Mouse (Mus musculus): ENCODE measurements around the gene Inpp5k.

GRCm38 (mm10) chr11:75652222-75652941, 21.6 kb downstream of the Inpp5k start:
- TF ChIP-seq GATA1 (IDR thresholded peaks at IDR 0.05; ENCODE audit: low read length) (no peak), TAL1 (IDR thresholded peaks at IDR 0.05; ENCODE audit: low read length) (no peak)

Data from erythroblast, embryonic 14.5 days (primary cell).